Mouse (Mus musculus): ENCODE measurements around the gene Pbxip1. TPM values are rescaled to one million over a fixed set of nuclear protein-coding genes. Genes with fewer than 3 reads are reported as not detected.

Pbxip1 gene
- polyA plus RNA-seq, 1 experiment from 2014 or later: 51.2 TPM

DNA sequence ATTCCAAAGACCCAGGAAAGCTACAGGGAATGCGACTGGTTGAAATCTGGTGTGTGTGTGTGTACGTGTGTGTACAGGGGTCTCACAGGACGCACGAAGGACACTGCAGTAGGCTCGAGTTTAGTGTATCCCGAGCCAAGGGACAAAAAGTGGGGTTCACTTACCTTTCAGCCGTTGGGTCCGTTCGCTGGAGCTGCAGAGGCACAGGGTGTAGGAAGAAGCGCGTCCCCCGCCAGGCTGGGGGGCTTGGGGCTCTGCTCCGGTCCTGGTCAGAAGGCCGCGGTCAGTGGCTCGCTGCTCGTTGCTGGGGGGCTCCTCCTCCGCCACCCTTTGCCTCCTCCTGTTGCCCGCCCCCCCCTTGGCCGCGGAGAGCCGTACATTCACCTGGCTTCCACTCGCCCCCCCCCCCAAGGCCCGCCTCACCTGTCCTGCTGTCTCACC is 43.6 kb upstream of the Pbxip1 start:
- no peaks in the 10 kb centered on the region for H3K36me3 ChIP-seq (ENCODE audit: control insufficient read depth, insufficient read depth, low read length)
- H3K9ac ChIP-seq (ENCODE audit: low read length): peak overlapping the region; percentile 90
- H3K27ac ChIP-seq (ENCODE audit: low read length): peak overlapping the region; percentile 95
- H3K4me1 ChIP-seq (ENCODE audit: control insufficient read depth, insufficient read depth, low read length): peaks cover 40% of the 10 kb centered on the region
- H3K4me2 ChIP-seq (ENCODE audit: low read depth, low read length): peak overlapping the region; percentile 100
- WGBS: under 1% methylated on average over 23 of the region's 24 CpGs
- H3K9me3 ChIP-seq (replicated peaks; ENCODE audit: control insufficient read depth, low read length): no peaks in the 10 kb centered on the region
- H3K4me3 ChIP-seq (replicated peaks; ENCODE audit: low read length): peak overlapping the region; percentile 81
- no peak for ATAC-seq (ENCODE audit: insufficient read depth, low FRiP score)
- H3K27me3 ChIP-seq (ENCODE audit: control insufficient read depth, insufficient read depth, low read length): no peaks in the 10 kb centered on the region

DNA sequence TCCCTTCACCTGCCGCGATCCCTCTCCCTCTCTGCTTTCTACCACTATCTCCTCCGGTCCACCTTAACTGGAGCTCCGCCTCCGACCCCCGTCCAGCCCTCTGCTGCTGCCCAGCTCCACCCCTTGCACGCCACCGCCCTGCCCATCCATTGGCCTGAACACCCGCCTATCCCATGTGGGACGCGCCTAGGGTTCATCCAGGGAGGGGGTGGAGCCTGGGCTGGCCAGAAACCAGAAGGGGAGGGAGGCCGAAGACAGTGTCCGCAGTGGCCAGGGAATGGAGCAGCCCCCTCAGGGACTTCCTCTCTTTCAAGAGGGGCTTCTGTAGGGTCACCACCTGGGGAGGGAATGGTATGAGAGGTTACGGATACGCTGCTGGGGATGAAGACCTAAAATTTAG is 42.9 kb upstream of the Pbxip1 start:
- under 1% methylated on average over 15 of the region's 15 CpGs for WGBS
- Histone ChIP-seq H3K9ac (ENCODE audit: low read length) (peak overlapping the region; percentile 90), H3K27me3 (ENCODE audit: control insufficient read depth, insufficient read depth, low read length) (no peaks in the 10 kb centered on the region), H3K4me1 (ENCODE audit: control insufficient read depth, insufficient read depth, low read length) (peaks cover 34% of the 10 kb centered on the region), H3K4me3 (replicated peaks; ENCODE audit: low read length) (peak overlapping the region; percentile 81), H3K9me3 (replicated peaks; ENCODE audit: control insufficient read depth, low read length) (no peaks in the 10 kb centered on the region), H3K27ac (ENCODE audit: low read length) (peak overlapping the region; percentile 98), H3K36me3 (ENCODE audit: control insufficient read depth, insufficient read depth, low read length) (no peaks in the 10 kb centered on the region), H3K4me2 (ENCODE audit: low read depth, low read length) (peak overlapping the region; percentile 100)
- peak; percentile 93 for ATAC-seq (ENCODE audit: insufficient read depth, low FRiP score)

DNA sequence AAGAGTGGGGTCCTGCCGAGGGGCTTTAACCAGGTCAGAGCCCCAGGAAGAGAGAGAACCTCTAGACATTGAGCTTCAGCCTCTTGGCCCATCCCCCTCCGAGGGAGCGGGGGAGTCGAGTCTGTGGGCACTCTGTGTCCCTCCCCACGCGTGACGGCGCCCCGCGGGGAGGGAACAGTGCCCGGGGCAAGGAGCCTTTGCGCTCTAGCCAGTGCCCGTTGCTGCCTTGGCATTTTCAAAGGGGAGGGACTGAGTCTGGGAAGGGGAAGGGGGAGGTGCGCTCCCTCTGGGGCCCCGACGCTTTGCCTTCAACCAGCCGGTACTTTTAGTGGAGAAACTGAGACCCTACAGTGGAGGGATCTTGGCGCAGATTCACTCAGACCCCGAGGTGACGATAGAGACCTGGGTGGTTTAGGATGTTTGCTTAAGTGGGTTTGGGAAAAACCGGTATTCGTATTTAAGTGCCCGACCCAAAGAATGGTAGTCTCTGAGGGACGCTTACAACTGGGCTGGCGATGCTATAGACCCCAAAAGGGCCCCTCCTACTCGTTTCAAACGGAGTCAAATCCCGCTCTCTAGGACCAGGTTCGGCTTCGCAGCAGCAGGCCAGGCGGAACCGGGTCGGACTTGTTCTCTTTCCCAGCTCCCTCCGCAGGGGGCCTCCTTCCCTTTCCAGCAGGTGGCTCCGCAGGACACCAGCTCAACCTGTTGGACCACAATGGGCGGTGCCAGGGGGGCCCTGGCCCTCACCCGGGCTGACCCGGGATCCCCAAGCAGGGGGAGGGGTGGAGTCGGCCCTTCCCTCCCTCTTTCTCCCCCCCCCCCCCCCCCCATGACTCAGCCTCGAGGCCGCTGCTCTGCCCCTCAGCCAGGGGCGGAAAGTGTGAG is 42.3 kb upstream of the Pbxip1 start, which contains the start of gene Zbtb7b:
TSS of gene Zbtb7b (minus strand) at position 771 of the 888 bp plus-strand sequence.
- H3K9me3 ChIP-seq (replicated peaks; ENCODE audit: control insufficient read depth, low read length): no peaks in the 10 kb centered on the region
- peak within 1 kb of the TSS; percentile 86 for H3K9ac ChIP-seq (ENCODE audit: low read length)
- no peaks in the 10 kb centered on the region for H3K27me3 ChIP-seq (ENCODE audit: control insufficient read depth, insufficient read depth, low read length)
- H3K4me2 ChIP-seq (ENCODE audit: low read depth, low read length): peak within 1 kb of the TSS; percentile 100
- H3K4me3 ChIP-seq (replicated peaks; ENCODE audit: low read length): peak within 1 kb of the TSS; percentile 81
- H3K4me1 ChIP-seq (ENCODE audit: control insufficient read depth, insufficient read depth, low read length): peaks cover 30% of the 10 kb centered on the region
- peak within 1 kb of the TSS; percentile 98 for H3K27ac ChIP-seq (ENCODE audit: low read length)
- peak; percentile 44 for ATAC-seq (ENCODE audit: insufficient read depth, low FRiP score)
- H3K36me3 ChIP-seq (ENCODE audit: control insufficient read depth, insufficient read depth, low read length): no peaks in the 10 kb centered on the region
- under 1% methylated on average over 39 of the region's 42 CpGs for WGBS

DNA sequence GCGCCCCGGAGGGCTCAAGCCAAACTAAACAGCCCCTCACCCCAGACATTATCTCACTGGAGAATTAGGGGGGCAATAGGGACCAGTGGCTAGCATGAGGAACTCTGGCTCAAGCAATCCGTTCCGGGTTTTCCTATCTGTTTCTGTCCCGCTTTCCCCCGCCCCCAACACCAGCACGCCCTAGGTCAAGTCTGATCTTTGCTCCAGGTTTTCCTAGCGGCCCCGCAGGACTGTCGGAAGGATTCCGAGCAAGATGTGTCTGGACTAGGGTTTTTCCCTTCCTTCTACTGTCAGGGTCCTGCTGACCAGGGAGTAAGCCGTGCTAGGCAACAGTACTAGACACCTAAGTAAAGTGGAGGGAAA is 41.6 kb upstream of the Pbxip1 start:
- peak overlapping the region; percentile 81 for H3K4me3 ChIP-seq (replicated peaks; ENCODE audit: low read length)
- H3K9me3 ChIP-seq (replicated peaks; ENCODE audit: control insufficient read depth, low read length): no peaks in the 10 kb centered on the region
- under 1% methylated on average over 12 of the region's 12 CpGs for WGBS
- H3K27ac ChIP-seq (ENCODE audit: low read length): peak overlapping the region; percentile 98
- H3K4me2 ChIP-seq (ENCODE audit: low read depth, low read length): peak overlapping the region; percentile 100
- H3K27me3 ChIP-seq (ENCODE audit: control insufficient read depth, insufficient read depth, low read length): no peaks in the 10 kb centered on the region
- peaks cover 25% of the 10 kb centered on the region for H3K4me1 ChIP-seq (ENCODE audit: control insufficient read depth, insufficient read depth, low read length)
- no peaks in the 10 kb centered on the region for H3K36me3 ChIP-seq (ENCODE audit: control insufficient read depth, insufficient read depth, low read length)
- peak; percentile 16 for ATAC-seq (ENCODE audit: insufficient read depth, low FRiP score)
- peak overlapping the region; percentile 86 for H3K9ac ChIP-seq (ENCODE audit: low read length)

DNA sequence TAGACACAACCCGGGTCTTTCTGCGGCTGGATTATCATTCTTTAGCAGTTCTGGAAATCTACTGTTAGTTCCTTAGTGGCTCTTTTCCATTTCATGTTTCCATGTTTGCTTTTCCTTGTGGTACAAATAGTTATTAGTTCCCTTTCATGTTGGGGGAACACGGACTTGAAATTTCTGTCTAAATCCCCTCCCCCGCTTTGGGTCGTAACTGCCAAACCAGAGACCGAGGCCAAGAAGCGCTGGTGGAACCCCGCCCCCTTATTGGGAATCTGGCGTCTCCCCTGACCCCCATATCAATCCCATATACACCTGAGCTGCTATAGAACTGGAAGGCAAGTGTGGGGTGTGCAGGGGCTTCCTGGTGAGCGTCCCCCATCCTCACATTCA is 41.1 kb upstream of the Pbxip1 start:
- Histone ChIP-seq H3K27me3 (ENCODE audit: control insufficient read depth, insufficient read depth, low read length) (no peaks in the 10 kb centered on the region), H3K36me3 (ENCODE audit: control insufficient read depth, insufficient read depth, low read length) (no peaks in the 10 kb centered on the region), H3K4me1 (ENCODE audit: control insufficient read depth, insufficient read depth, low read length) (peaks cover 19% of the 10 kb centered on the region), H3K4me3 (replicated peaks; ENCODE audit: low read length) (peak overlapping the region; percentile 81), H3K9ac (ENCODE audit: low read length) (peak overlapping the region; percentile 86), H3K9me3 (replicated peaks; ENCODE audit: control insufficient read depth, low read length) (no peaks in the 10 kb centered on the region), H3K27ac (ENCODE audit: low read length) (peak overlapping the region; percentile 98), H3K4me2 (ENCODE audit: low read depth, low read length) (peak overlapping the region; percentile 100)
- 6% methylated on average over 10 of the region's 10 CpGs for WGBS
- no peak for ATAC-seq (ENCODE audit: insufficient read depth, low FRiP score)

DNA sequence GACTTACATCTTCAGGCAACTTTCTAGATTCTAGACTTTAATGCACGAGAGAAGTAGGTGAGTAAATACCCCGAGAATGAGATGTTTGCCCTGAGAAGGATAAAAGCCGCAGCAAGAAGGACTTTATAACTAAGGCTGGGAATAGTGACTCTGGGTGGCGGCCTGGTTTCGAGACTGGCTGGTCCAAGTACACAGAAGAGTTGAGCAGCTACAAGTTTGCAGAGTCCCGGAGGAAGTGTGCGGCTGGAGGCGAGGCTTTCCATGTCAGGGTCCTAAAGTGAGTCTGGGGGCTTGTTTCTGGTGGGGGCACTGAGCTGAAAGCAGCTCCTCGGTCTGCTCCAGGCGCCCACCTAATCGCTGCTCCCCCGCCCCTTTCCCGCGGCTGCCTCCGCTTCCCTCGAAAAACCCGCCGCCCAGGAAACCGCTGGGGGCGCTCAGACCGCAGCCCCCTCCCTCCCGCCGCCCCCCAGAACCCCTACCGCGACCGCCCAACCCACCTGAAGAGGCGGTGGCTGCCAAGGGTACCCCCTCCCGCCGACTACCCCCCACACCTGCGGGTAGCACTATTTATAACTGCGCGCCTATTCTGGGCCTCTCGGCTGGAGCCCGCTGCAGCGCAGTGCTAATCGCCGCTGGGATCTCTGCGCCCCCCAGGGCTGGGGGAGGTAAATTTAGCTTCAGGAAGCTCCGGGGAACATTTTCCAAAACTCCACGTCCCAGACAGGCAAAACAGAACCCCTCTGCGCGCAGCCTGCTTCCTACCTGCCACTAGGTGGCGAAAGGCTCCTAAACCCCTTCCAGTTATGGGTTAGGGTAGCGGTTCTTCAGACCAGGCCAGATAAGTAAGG is 40.5 kb upstream of the Pbxip1 start:
- peak overlapping the region; percentile 81 for H3K4me3 ChIP-seq (replicated peaks; ENCODE audit: low read length)
- H3K9ac ChIP-seq (ENCODE audit: low read length): peak overlapping the region; percentile 86
- peaks cover 18% of the 10 kb centered on the region for H3K4me1 ChIP-seq (ENCODE audit: control insufficient read depth, insufficient read depth, low read length)
- no peak for ATAC-seq (ENCODE audit: insufficient read depth, low FRiP score)
- WGBS: under 1% methylated on average over 44 of the region's 44 CpGs
- H3K27ac ChIP-seq (ENCODE audit: low read length): peak overlapping the region; percentile 98
- no peaks in the 10 kb centered on the region for H3K36me3 ChIP-seq (ENCODE audit: control insufficient read depth, insufficient read depth, low read length)
- H3K9me3 ChIP-seq (replicated peaks; ENCODE audit: control insufficient read depth, low read length): no peaks in the 10 kb centered on the region
- H3K4me2 ChIP-seq (ENCODE audit: low read depth, low read length): peak overlapping the region; percentile 100
- H3K27me3 ChIP-seq (ENCODE audit: control insufficient read depth, insufficient read depth, low read length): no peaks in the 10 kb centered on the region

DNA sequence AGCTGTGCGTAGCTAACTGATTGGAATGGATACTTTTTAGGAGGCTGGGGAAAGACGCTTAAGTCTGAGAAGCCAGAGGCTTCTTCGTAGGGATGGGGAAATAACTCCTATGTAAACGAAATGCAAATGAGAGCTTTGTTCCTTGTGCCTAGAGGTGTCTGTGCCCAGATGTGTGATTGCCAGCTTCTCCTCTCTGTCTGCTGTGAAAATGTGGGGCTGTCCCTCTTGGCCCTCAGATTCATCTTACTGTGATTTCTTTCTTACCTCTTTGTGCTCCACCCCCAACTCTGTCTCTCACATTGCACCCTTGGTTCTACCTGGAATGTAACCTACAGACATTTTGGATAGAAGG is 39.9 kb upstream of the Pbxip1 start:
- no peaks in the 10 kb centered on the region for H3K27me3 ChIP-seq (ENCODE audit: control insufficient read depth, insufficient read depth, low read length)
- peak overlapping the region; percentile 81 for H3K4me3 ChIP-seq (replicated peaks; ENCODE audit: low read length)
- H3K9ac ChIP-seq (ENCODE audit: low read length): peak overlapping the region; percentile 86
- 2% methylated on average over 4 of the region's 4 CpGs for WGBS
- H3K4me2 ChIP-seq (ENCODE audit: low read depth, low read length): peak overlapping the region; percentile 100
- peaks cover 15% of the 10 kb centered on the region for H3K4me1 ChIP-seq (ENCODE audit: control insufficient read depth, insufficient read depth, low read length)
- peak overlapping the region; percentile 98 for H3K27ac ChIP-seq (ENCODE audit: low read length)
- H3K36me3 ChIP-seq (ENCODE audit: control insufficient read depth, insufficient read depth, low read length): no peaks in the 10 kb centered on the region
- H3K9me3 ChIP-seq (replicated peaks; ENCODE audit: control insufficient read depth, low read length): no peaks in the 10 kb centered on the region
- no peak for ATAC-seq (ENCODE audit: insufficient read depth, low FRiP score)

DNA sequence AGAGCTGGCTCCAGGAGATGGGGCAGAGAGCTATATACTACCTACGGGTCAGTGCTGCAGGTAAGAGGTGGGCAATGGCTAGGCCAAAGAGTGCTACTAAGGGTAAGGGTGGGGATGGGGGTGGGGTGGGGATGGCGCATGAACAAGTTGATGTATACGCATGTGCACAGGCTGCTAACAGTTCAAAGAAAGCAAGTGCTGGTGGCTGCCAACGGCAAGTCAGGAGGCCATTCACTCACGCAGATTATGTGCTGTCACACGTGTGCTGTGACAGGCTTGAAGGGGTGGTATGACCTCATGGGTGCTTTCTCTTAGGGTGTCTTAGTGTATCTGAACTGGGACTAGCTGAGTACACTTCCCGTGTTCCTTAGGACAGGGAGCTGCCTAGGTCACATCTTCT is 35.2 kb upstream of the Pbxip1 start:
- 92% methylated on average over 7 of the region's 7 CpGs for WGBS
- no peak for ATAC-seq (ENCODE audit: insufficient read depth, low FRiP score)
- H3K4me2 ChIP-seq (ENCODE audit: low read depth, low read length): no peak overlapping the region
- H3K4me1 ChIP-seq (ENCODE audit: control insufficient read depth, insufficient read depth, low read length): no peaks in the 10 kb centered on the region
- H3K9me3 ChIP-seq (replicated peaks; ENCODE audit: control insufficient read depth, low read length): no peaks in the 10 kb centered on the region
- H3K36me3 ChIP-seq (ENCODE audit: control insufficient read depth, insufficient read depth, low read length): no peaks in the 10 kb centered on the region
- H3K27me3 ChIP-seq (ENCODE audit: control insufficient read depth, insufficient read depth, low read length): no peaks in the 10 kb centered on the region
- H3K27ac ChIP-seq (ENCODE audit: low read length): no peak overlapping the region
- no peak overlapping the region for H3K9ac ChIP-seq (ENCODE audit: low read length)
- H3K4me3 ChIP-seq (replicated peaks; ENCODE audit: low read length): no peak overlapping the region

GRCm38 (mm10) chr3:89402693-89403092 is 33.8 kb upstream of the Pbxip1 start, which contains the start of gene Lenep:
TSS of gene Lenep (minus strand) at chr3:89402793.
- WGBS: 72% methylated on average over 5 of the region's 5 CpGs
- Histone ChIP-seq H3K4me2 (ENCODE audit: low read depth, low read length) (no peak within 1 kb of the TSS), H3K27ac (ENCODE audit: low read length) (no peak within 1 kb of the TSS), H3K9me3 (replicated peaks; ENCODE audit: control insufficient read depth, low read length) (no peaks in the 10 kb centered on the region), H3K9ac (ENCODE audit: low read length) (no peak within 1 kb of the TSS), H3K36me3 (ENCODE audit: control insufficient read depth, insufficient read depth, low read length) (peaks cover 7% of the 10 kb centered on the region; the same call in 1 of the 2 replicates), H3K27me3 (ENCODE audit: control insufficient read depth, insufficient read depth, low read length) (no peaks in the 10 kb centered on the region), H3K4me3 (replicated peaks; ENCODE audit: low read length) (no peak within 1 kb of the TSS), H3K4me1 (ENCODE audit: control insufficient read depth, insufficient read depth, low read length) (no peaks in the 10 kb centered on the region)
- no peak for ATAC-seq (ENCODE audit: insufficient read depth, low FRiP score)

Measured in stomach, embryonic 16.5 days (tissue).